Mouse (Mus musculus) C2C12 (cell line): ENCODE data around the gene Gusb.

Experiments
- FOSL1 ChIP-seq: IDR thresholded peaks from one replicate; pipeline ENCODE4 v1.8.0; 2011; ENCODE audit warnings: mild to moderate bottlenecking, low read length; ENCODE audit not compliant: poor library complexity, insufficient read depth, severe bottlenecking
- MYOD1 ChIP-seq: IDR thresholded peaks from one replicate; pipeline ENCODE4 v1.6.1; 2011; ENCODE audit warnings: low read depth; ENCODE audit not compliant: control insufficient read depth, insufficient read length
- MYOG ChIP-seq: IDR thresholded peaks from one replicate; pipeline ENCODE4 v1.6.1; 2011; ENCODE audit not compliant: control insufficient read depth, insufficient read length; ENCODE audit errors: extremely low read depth

- TF ChIP-seq MYOD1 (no peak), MYOG (no peak), FOSL1 (no peak)
Observed at GRCm38 (mm10) chr5:130047013-130047412, 44.2 kb upstream of the Gusb start.
